In genomic region chr11:50223783-50224662, GRCm38 (mm10) we compare ENCODE assay signal across 9 mouse cellular contexts. TPM values are rescaled to one million over a fixed set of nuclear protein-coding genes. Genes with fewer than 3 reads are reported as not detected.
A peak's percentile ranks its signal among the peaks of the same experiment; 100 is the strongest.
DNase-seq lines count a peak whose midpoint lies in the region; ATAC-seq and TF ChIP-seq lines count a peak whose summit lies in the region.
"Had no signal": no experiment of that assay in that cellular context is flagged by ENCODE, and none has a peak within 500 bp of the region (broad histone marks: within the 10 kb centered on the region; RNA-seq: fewer than 3 reads in every experiment).

No protein-coding gene starts in this region.

- H3K4me2 ChIP-seq in limb, embryonic 14.5 days (replicated peaks; ENCODE audit: low read depth, low read length, severe bottlenecking) = peak overlapping the region; percentile 92
- H3K4me2 ChIP-seq in neural tube, embryonic 14.5 days (ENCODE audit: low read depth, low read length) = peak overlapping the region; percentile 97

- H3K4me3 ChIP-seq in heart, adult 2 months = peak overlapping the region; percentile 70
- H3K4me3 ChIP-seq in E14TG2a.4 (replicated peaks; ENCODE audit: low read length) = peak overlapping the region; percentile 85
- H3K4me3 ChIP-seq in limb, embryonic 14.5 days (replicated peaks; ENCODE audit: low read length) = peak overlapping the region; percentile 76
- peak overlapping the region; percentile 84 for H3K4me3 ChIP-seq in neural tube, embryonic 14.5 days (ENCODE audit: low read depth, low read length)

- peak overlapping the region; percentile 85 for H3K27ac ChIP-seq in heart, adult 2 months
- H3K27ac ChIP-seq in limb, embryonic 14.5 days (replicated peaks; ENCODE audit: low read depth, low read length) = peak overlapping the region; percentile 67; the same call in 1 of the 2 replicates
- H3K27ac ChIP-seq in neural tube, embryonic 14.5 days (ENCODE audit: low read depth, low read length) = peak overlapping the region; percentile 93

- TF ChIP-seq POLR2A in heart, adult 2 months (IDR thresholded peaks at IDR 0.05; ENCODE audit: insufficient read depth, low read depth, low read length) = no peak
- no peak for TF ChIP-seq POLR2A in limb, embryonic 14.5 days (IDR thresholded peaks at IDR 0.05; ENCODE audit: borderline replicate concordance, extremely low read depth, insufficient read depth, insufficient read length)

- no peaks in the 10 kb centered on the region for H3K27me3 ChIP-seq in heart, adult 2 months (ENCODE audit: control insufficient read depth, insufficient read depth, low read length)
- H3K27me3 ChIP-seq in E14TG2a.4 (ENCODE audit: insufficient read depth, low read length) = peaks cover 64% of the 10 kb centered on the region
- no peaks in the 10 kb centered on the region for H3K27me3 ChIP-seq in limb, embryonic 14.5 days (ENCODE audit: control insufficient read depth, insufficient read depth, low read length)
- H3K27me3 ChIP-seq in neural tube, embryonic 14.5 days (ENCODE audit: control insufficient read depth, insufficient read depth, low read length) = no peaks in the 10 kb centered on the region
- H3K27me3 ChIP-seq: Patski had no signal

- H3K4me1 ChIP-seq in heart, adult 2 months (ENCODE audit: control insufficient read depth, insufficient read depth, low read length) = peaks cover 24% of the 10 kb centered on the region
- peaks cover 63% of the 10 kb centered on the region for H3K4me1 ChIP-seq in E14TG2a.4 (replicated peaks; ENCODE audit: low read depth, low read length)
- peaks cover 27% of the 10 kb centered on the region for H3K4me1 ChIP-seq in limb, embryonic 14.5 days (ENCODE audit: control insufficient read depth, insufficient read depth, low read length)
- peaks cover 31% of the 10 kb centered on the region for H3K4me1 ChIP-seq in neural tube, embryonic 14.5 days (ENCODE audit: control insufficient read depth, insufficient read depth, low read length)

- TF ChIP-seq CTCF in heart, adult 2 months (IDR thresholded peaks at IDR 0.05) = no peak
- TF ChIP-seq CTCF in E14TG2a.4 (conservative IDR thresholded peaks at IDR 0.05; ENCODE audit: low read length) = no peak

- 11% methylated on average over 17 of the region's 17 CpGs for WGBS in heart, adult 2 months
- WGBS in limb, embryonic 14.5 days = 7% methylated on average over 17 of the region's 17 CpGs
- WGBS in neural tube, embryonic 14.5 days = 9% methylated on average over 17 of the region's 17 CpGs

- H3K79me2 ChIP-seq in heart, adult 2 months (replicated peaks; ENCODE audit: control insufficient read depth, insufficient read depth, low read length) = no peaks in the 10 kb centered on the region

- peak overlapping the region; percentile 50 for H3K9ac ChIP-seq in heart, adult 2 months (ENCODE audit: low read depth, low read length)
- H3K9ac ChIP-seq in limb, embryonic 14.5 days (ENCODE audit: low read depth, low read length, severe bottlenecking) = peak overlapping the region; percentile 95
- peak overlapping the region; percentile 97 for H3K9ac ChIP-seq in neural tube, embryonic 14.5 days (replicated peaks; ENCODE audit: low read depth, low read length)

- H3K9me3 ChIP-seq in E14TG2a.4 (ENCODE audit: low read length) = no peaks in the 10 kb centered on the region
- H3K9me3 ChIP-seq in limb, embryonic 14.5 days (ENCODE audit: control insufficient read depth, low read length) = no peaks in the 10 kb centered on the region
- no peaks in the 10 kb centered on the region for H3K9me3 ChIP-seq in neural tube, embryonic 14.5 days (ENCODE audit: control insufficient read depth, low read length)

- no peak for TF ChIP-seq EP300 in heart, adult 2 months (IDR thresholded peaks at IDR 0.05; ENCODE audit: insufficient read depth, low read depth, low read length)

- H3K36me3 ChIP-seq in heart, adult 2 months (ENCODE audit: control insufficient read depth, insufficient read depth, low read length) = no peaks in the 10 kb centered on the region
- H3K36me3 ChIP-seq in E14TG2a.4 (ENCODE audit: insufficient read depth, low read length) = peaks cover 6% of the 10 kb centered on the region; the same call in 1 of the 2 replicates
- no peaks in the 10 kb centered on the region for H3K36me3 ChIP-seq in limb, embryonic 14.5 days (ENCODE audit: control insufficient read depth, insufficient read depth, low read length)
- H3K36me3 ChIP-seq in neural tube, embryonic 14.5 days (ENCODE audit: control insufficient read depth, insufficient read depth, low read length) = no peaks in the 10 kb centered on the region

- DNase-seq in heart, adult 2 months = no peak
- no peak for DNase-seq in heart, postnatal 4 days
- DNase-seq in limb, embryonic 14.5 days (ENCODE audit: low spot score) = no peak
- DNase-seq in gastrocnemius, adult 8-10 months (ENCODE audit: low spot score in 2 of 2) = no peak
- no peak for DNase-seq in Muller cell, postnatal 12 days (ENCODE audit: inconsistent ontology term)

- intact Hi-C loops in heart, adult 2 months (cut with DNase I) = loop anchor here (2.0 to 10.0 kb wide), 3 partner anchors 13 to 239 kb away; partner anchors contain the start of genes Mgat4b and Sqstm1

- 0 out of 2 replicates have a peak, but pooled peaks have one; percentile 0 for ATAC-seq in erythroid progenitor cell, adult 5-6 weeks (replicated peaks; ENCODE audit: low FRiP score, poor library complexity, severe bottlenecking)
- no peak for ATAC-seq in limb, embryonic 14.5 days (ENCODE audit: low FRiP score, low read depth)
- peak; percentile 9 for ATAC-seq in neural tube, embryonic 14.5 days (ENCODE audit: low read depth)

RNA-seq across cellular contexts. Expression of gene Mgat4b, which starts 13.3 kb away (rescaled TPM):
- total RNA-seq in heart, adult 2 months (2021) = 10 to 100 TPM; 78.6 to 82.0 TPM
- 53.8 and 56.7 TPM in 2 replicates for polyA plus RNA-seq in heart, adult 2 months (2012; rRNA removed)
- total RNA-seq in heart, postnatal 4 days (2021) = 100 to 1,000 TPM; 117 to 120 TPM
- total RNA-seq in erythroid progenitor cell, adult 5-6 weeks (2015; ENCODE audit: low replicate concordance) = 26.8 and 48.7 TPM in 2 replicates
- 38.2 and 40.9 TPM in 2 replicates for total RNA-seq in erythroid progenitor cell, adult 5-6 weeks (2017; ENCODE audit: low replicate concordance)
- 34.5 and 45.3 TPM in 2 replicates for polyA plus RNA-seq in limb, embryonic 14.5 days (2012; rRNA removed)
- 21.1 and 23.6 TPM in 2 replicates for polyA plus RNA-seq in limb, embryonic 14.5 days (2014; fragmentation: Nextera tagmentation; extraction: Ambion mirVana)
- polyA plus RNA-seq in neural tube, embryonic 14.5 days (2014; fragmentation: Nextera tagmentation; extraction: Ambion mirVana) = 52.0 and 53.6 TPM in 2 replicates
- 10 to 100 TPM; 40.4 to 49.2 (median 44.9) TPM for total RNA-seq in gastrocnemius, adult 8-10 months (2022)

RNA-seq across cellular contexts. Expression of gene Sqstm1, which starts 13.4 kb away (rescaled TPM):
- total RNA-seq in heart, adult 2 months (2021) = 100 to 1,000 TPM; 298 to 421 TPM
- polyA plus RNA-seq in heart, adult 2 months (2012; rRNA removed) = 200 and 225 TPM in 2 replicates
- 100 to 1,000 TPM; 178 to 180 TPM for total RNA-seq in heart, postnatal 4 days (2021)
- total RNA-seq in erythroid progenitor cell, adult 5-6 weeks (2015; ENCODE audit: low replicate concordance) = 28.5 and 36.4 TPM in 2 replicates
- 179 and 213 TPM in 2 replicates for total RNA-seq in erythroid progenitor cell, adult 5-6 weeks (2017; ENCODE audit: low replicate concordance)
- polyA plus RNA-seq in limb, embryonic 14.5 days (2012; rRNA removed) = 112 and 120 TPM in 2 replicates
- polyA plus RNA-seq in limb, embryonic 14.5 days (2014; fragmentation: Nextera tagmentation; extraction: Ambion mirVana) = 214 and 227 TPM in 2 replicates
- 377 and 383 TPM in 2 replicates for polyA plus RNA-seq in neural tube, embryonic 14.5 days (2014; fragmentation: Nextera tagmentation; extraction: Ambion mirVana)
- 100 to 1,000 TPM; 494 to 615 (median 543) TPM for total RNA-seq in gastrocnemius, adult 8-10 months (2022)

RNA-seq across cellular contexts. Expression of gene Ltc4s, which starts 14.4 kb away (rescaled TPM):
- 1 to 10 TPM; 8.8 to 10.0 TPM for total RNA-seq in heart, adult 2 months (2021)
- 16.2 and 18.1 TPM in 2 replicates for polyA plus RNA-seq in heart, adult 2 months (2012; rRNA removed)
- total RNA-seq in heart, postnatal 4 days (2021) = 1 to 10 TPM; 2.0 to 2.7 TPM
- total RNA-seq in erythroid progenitor cell, adult 5-6 weeks (2015; ENCODE audit: low replicate concordance) = 3.2 TPM in 1 of 2 replicates, not detected in the other
- 0.77 TPM in 1 of 2 replicates, not detected in the other for total RNA-seq in erythroid progenitor cell, adult 5-6 weeks (2017; ENCODE audit: low replicate concordance)
- 4.0 and 7.1 TPM in 2 replicates for polyA plus RNA-seq in limb, embryonic 14.5 days (2012; rRNA removed)
- polyA plus RNA-seq in limb, embryonic 14.5 days (2014; fragmentation: Nextera tagmentation; extraction: Ambion mirVana) = 2.5 and 3.9 TPM in 2 replicates
- polyA plus RNA-seq in neural tube, embryonic 14.5 days (2014; fragmentation: Nextera tagmentation; extraction: Ambion mirVana) = 1.3 and 3.3 TPM in 2 replicates
- total RNA-seq in gastrocnemius, adult 8-10 months (2022) = 1 to 10 TPM; 1.2 to 3.1 (median 2.4) TPM
- polyA plus RNA-seq: Patski had no signal

RNA-seq across cellular contexts. Expression of gene Mrnip, which starts 49.8 kb away (rescaled TPM):
- 1 to 10 TPM; 1.6 to 1.8 TPM for total RNA-seq in heart, adult 2 months (2021)
- polyA plus RNA-seq in heart, adult 2 months (2012; rRNA removed) = 3.0 and 3.5 TPM in 2 replicates
- total RNA-seq in heart, postnatal 4 days (2021) = 1 to 10 TPM; 7.7 to 8.0 TPM
- 2.5 and 6.1 TPM in 2 replicates for total RNA-seq in erythroid progenitor cell, adult 5-6 weeks (2015; ENCODE audit: low replicate concordance)
- total RNA-seq in erythroid progenitor cell, adult 5-6 weeks (2017; ENCODE audit: low replicate concordance) = 0.51 TPM in 1 of 2 replicates, not detected in the other
- 17.6 and 18.0 TPM in 2 replicates for polyA plus RNA-seq in limb, embryonic 14.5 days (2012; rRNA removed)
- 16.8 and 17.2 TPM in 2 replicates for polyA plus RNA-seq in limb, embryonic 14.5 days (2014; fragmentation: Nextera tagmentation; extraction: Ambion mirVana)
- polyA plus RNA-seq in neural tube, embryonic 14.5 days (2014; fragmentation: Nextera tagmentation; extraction: Ambion mirVana) = 38.1 and 48.3 TPM in 2 replicates
- 1 to 10 TPM; 2.4 to 2.9 (median 2.6) TPM for total RNA-seq in gastrocnemius, adult 8-10 months (2022)
